Mouse (Mus musculus) kidney, embryonic 15.5 days (tissue): ENCODE data around the gene 4930430A15Rik. TPM values are rescaled to one million over a fixed set of nuclear protein-coding genes. Genes with fewer than 3 reads are reported as not detected.

Experiments used
- ATAC-seq: fragments of 200-750 bp; cut with Nextera tagmentation; replicated peaks from 2 replicates; pipeline ENCODE4 v1.8.0; 2017; ENCODE audit warnings: moderate TSS enrichment; ENCODE audit not compliant: low FRiP score
- H3K27ac ChIP-seq: fragments of 300-500 bp; sonication (generic); 2 replicates; pipeline ENCODE4 v1.5.1; 2015; ENCODE audit warnings: mild to moderate bottlenecking, inconsistent platforms
- H3K27me3 ChIP-seq: fragments of 300-500 bp; sonication (generic); 2 replicates; pipeline ENCODE4 v1.6.1; 2015; ENCODE audit warnings: inconsistent platforms
- H3K36me3 ChIP-seq: fragments of 300-500 bp; sonication (generic); 2 replicates; pipeline ENCODE4 v1.6.1; 2015; ENCODE audit warnings: inconsistent platforms
- H3K4me1 ChIP-seq: fragments of 300-500 bp; sonication (generic); 2 replicates; pipeline ENCODE4 v1.6.1; 2015; ENCODE audit warnings: inconsistent platforms
- H3K4me2 ChIP-seq: fragments of 300-500 bp; sonication (generic); 2 replicates; pipeline ENCODE4 v1.6.1; 2015; ENCODE audit warnings: moderate library complexity, mild to moderate bottlenecking, inconsistent platforms
- H3K4me3 ChIP-seq: fragments of 300-500 bp; sonication (generic); replicated peaks from 2 replicates; pipeline ENCODE4 v1.5.1; 2015; ENCODE audit warnings: mild to moderate bottlenecking, inconsistent platforms
- H3K9ac ChIP-seq: fragments of 300-500 bp; sonication (generic); 2 replicates; pipeline ENCODE4 v1.6.1; 2015; ENCODE audit warnings: mild to moderate bottlenecking, inconsistent platforms
- H3K9me3 ChIP-seq: fragments of 300-500 bp; sonication (generic); replicated peaks from 2 replicates; pipeline ENCODE4 v1.6.1; 2016; ENCODE audit warnings: inconsistent platforms
- WGBS: fragments of 180-500 bp; shearing (Covaris S2); methylation state at CpG from one replicate; pipeline ENCODE4 v1.1.7; 2015; ENCODE audit warnings: mixed read lengths; 5-methylcytosine and 5-hydroxymethylcytosine counted together
- polyA plus RNA-seq: library from polyadenylated mRNA; unstranded; fragments of >200 nt; fragmentation: Nextera tagmentation; extraction: Ambion mirVana; gene quantifications from 2 replicates; pipeline ENCODE4 v1.2.1, GENCODE M21; 2015

The 4930430A15Rik gene
- polyA plus RNA-seq = not detected in 2 replicates

- 84% methylated on average over 6 of the region's 6 CpGs for WGBS
- H3K4me1 ChIP-seq = no peaks in the 10 kb centered on the region
- no peak within 1 kb of the TSS for H3K4me3 ChIP-seq
- ATAC-seq = no peak
- no peak within 1 kb of the TSS for H3K4me2 ChIP-seq
- H3K9me3 ChIP-seq = no peaks in the 10 kb centered on the region
- H3K9ac ChIP-seq = no peak within 1 kb of the TSS
- H3K27me3 ChIP-seq = no peaks in the 10 kb centered on the region
- H3K36me3 ChIP-seq = no peaks in the 10 kb centered on the region
- H3K27ac ChIP-seq = no peak within 1 kb of the TSS
Measured at GRCm38 (mm10) chr2:111229502-111229901, at the start of gene 4930430A15Rik. Gene 4930430A15Rik, minus strand, starts transcription at chr2:111229602.

- 74% methylated on average over 2 of the region's 2 CpGs for WGBS
- Histone ChIP-seq H3K9me3 (no peaks in the 10 kb centered on the region), H3K4me3 (no peak within 1 kb of the TSS), H3K9ac (no peak within 1 kb of the TSS), H3K27ac (no peak within 1 kb of the TSS), H3K27me3 (no peaks in the 10 kb centered on the region), H3K36me3 (no peaks in the 10 kb centered on the region), H3K4me2 (no peak within 1 kb of the TSS), H3K4me1 (no peaks in the 10 kb centered on the region)
- ATAC-seq = no peak
Measured at GRCm38 (mm10) chr2:111274006-111274405, 44.6 kb upstream of the 4930430A15Rik start, which contains the start of gene Olfr1277. Gene Olfr1277, minus strand, starts transcription at chr2:111274106.

GRCm38 (mm10) chr2:111254216-111254615 is 24.8 kb upstream of the 4930430A15Rik start, which contains the start of gene Olfr1276:
Gene Olfr1276, plus strand, starts transcription at chr2:111254516.
- H3K9ac ChIP-seq = no peak within 1 kb of the TSS
- H3K36me3 ChIP-seq = no peaks in the 10 kb centered on the region
- ATAC-seq = no peak
- no peak within 1 kb of the TSS for H3K4me3 ChIP-seq
- no peaks in the 10 kb centered on the region for H3K27me3 ChIP-seq
- H3K27ac ChIP-seq = no peak within 1 kb of the TSS
- no peaks in the 10 kb centered on the region for H3K9me3 ChIP-seq
- no peak within 1 kb of the TSS for H3K4me2 ChIP-seq
- H3K4me1 ChIP-seq = no peaks in the 10 kb centered on the region

GRCm38 (mm10) chr2:111235186-111235585 is 5.8 kb upstream of the 4930430A15Rik start, which contains the start of gene Olfr1275:
Gene Olfr1275, minus strand, starts transcription at chr2:111235286.
- H3K9ac ChIP-seq = no peak within 1 kb of the TSS
- no peaks in the 10 kb centered on the region for H3K4me1 ChIP-seq
- H3K4me2 ChIP-seq = no peak within 1 kb of the TSS
- no peak for ATAC-seq
- no peak within 1 kb of the TSS for H3K27ac ChIP-seq
- H3K4me3 ChIP-seq = no peak within 1 kb of the TSS
- no peaks in the 10 kb centered on the region for H3K27me3 ChIP-seq
- no peaks in the 10 kb centered on the region for H3K36me3 ChIP-seq
- 90% methylated on average over 1 of the region's 1 CpGs for WGBS
- no peaks in the 10 kb centered on the region for H3K9me3 ChIP-seq

GRCm38 (mm10) chr2:111182068-111182467 is 47.3 kb downstream of the 4930430A15Rik start:
- WGBS = 95% methylated on average over 11 of the region's 11 CpGs
- Histone ChIP-seq H3K4me1 (no peaks in the 10 kb centered on the region), H3K4me2 (no peak overlapping the region), H3K27ac (no peak overlapping the region), H3K27me3 (no peaks in the 10 kb centered on the region), H3K9me3 (no peaks in the 10 kb centered on the region), H3K4me3 (no peak overlapping the region), H3K36me3 (no peaks in the 10 kb centered on the region), H3K9ac (no peak overlapping the region)
- ATAC-seq = no peak

- Histone ChIP-seq H3K27me3 (no peaks in the 10 kb centered on the region), H3K36me3 (no peaks in the 10 kb centered on the region), H3K9ac (no peak within 1 kb of the TSS), H3K4me1 (no peaks in the 10 kb centered on the region), H3K4me2 (no peak within 1 kb of the TSS), H3K9me3 (no peaks in the 10 kb centered on the region), H3K27ac (no peak within 1 kb of the TSS), H3K4me3 (no peak within 1 kb of the TSS)
- WGBS = 67% methylated on average over 2 of the region's 2 CpGs
- no peak for ATAC-seq
Measured at GRCm38 (mm10) chr2:111152836-111153235, 76.6 kb downstream of the 4930430A15Rik start, which contains the start of gene Gm15130. Gene Gm15130, minus strand, starts transcription at chr2:111152936.

GRCm38 (mm10) chr2:111135739-111136138 is 93.7 kb downstream of the 4930430A15Rik start:
- no peak overlapping the region for H3K4me3 ChIP-seq
- no peak overlapping the region for H3K9ac ChIP-seq
- H3K4me1 ChIP-seq = no peaks in the 10 kb centered on the region
- H3K9me3 ChIP-seq = no peaks in the 10 kb centered on the region
- WGBS = 61% methylated on average over 5 of the region's 5 CpGs
- H3K27me3 ChIP-seq = no peaks in the 10 kb centered on the region
- H3K27ac ChIP-seq = no peak overlapping the region
- H3K4me2 ChIP-seq = no peak overlapping the region
- no peaks in the 10 kb centered on the region for H3K36me3 ChIP-seq
- ATAC-seq = no peak

Other genes with a start within 250 kb of the 4930430A15Rik start
- gene Gm13941, start 123.6 kb downstream of the 4930430A15Rik start, polyA plus RNA-seq = not detected in 2 replicates
- not detected in 2 replicates for gene Gm15130, start 76.7 kb downstream of the 4930430A15Rik start, polyA plus RNA-seq
- gene Olfr1275, start 5.7 kb upstream of the 4930430A15Rik start, polyA plus RNA-seq = not detected in 2 replicates
- not detected in 2 replicates for gene Olfr1276, start 24.9 kb upstream of the 4930430A15Rik start, polyA plus RNA-seq
- gene Olfr1277, start 44.5 kb upstream of the 4930430A15Rik start, polyA plus RNA-seq = not detected in 2 replicates
- not detected in 2 replicates for gene Olfr1278, start 60.5 kb upstream of the 4930430A15Rik start, polyA plus RNA-seq
- gene Olfr1279, start 71.0 kb upstream of the 4930430A15Rik start, polyA plus RNA-seq = not detected in 2 replicates
- not detected in 2 replicates for gene Olfr1280, start 84.4 kb upstream of the 4930430A15Rik start, polyA plus RNA-seq
- not detected in 2 replicates for gene Olfr1281, start 96.9 kb upstream of the 4930430A15Rik start, polyA plus RNA-seq
- not detected in 2 replicates for gene Olfr1282, start 106.5 kb upstream of the 4930430A15Rik start, polyA plus RNA-seq
- not detected in 2 replicates for gene Olfr1283, start 137.2 kb upstream of the 4930430A15Rik start, polyA plus RNA-seq
- not detected in 2 replicates for gene Olfr1284, start 145.9 kb upstream of the 4930430A15Rik start, polyA plus RNA-seq
- gene Olfr1286, start 193.5 kb upstream of the 4930430A15Rik start, polyA plus RNA-seq = not detected in 2 replicates
- gene Olfr1287, start 219.5 kb upstream of the 4930430A15Rik start, polyA plus RNA-seq = not detected in 2 replicates
- gene Olfr1288, start 244.5 kb upstream of the 4930430A15Rik start, polyA plus RNA-seq = not detected in 2 replicates